Mouse (Mus musculus): ENCODE measurements around the gene Gba2. TPM values are rescaled to one million over a fixed set of nuclear protein-coding genes. Genes with fewer than 3 reads are reported as not detected.

Gene Gba2
- polyA plus RNA-seq, 1 experiment = 79.8 TPM

DNA sequence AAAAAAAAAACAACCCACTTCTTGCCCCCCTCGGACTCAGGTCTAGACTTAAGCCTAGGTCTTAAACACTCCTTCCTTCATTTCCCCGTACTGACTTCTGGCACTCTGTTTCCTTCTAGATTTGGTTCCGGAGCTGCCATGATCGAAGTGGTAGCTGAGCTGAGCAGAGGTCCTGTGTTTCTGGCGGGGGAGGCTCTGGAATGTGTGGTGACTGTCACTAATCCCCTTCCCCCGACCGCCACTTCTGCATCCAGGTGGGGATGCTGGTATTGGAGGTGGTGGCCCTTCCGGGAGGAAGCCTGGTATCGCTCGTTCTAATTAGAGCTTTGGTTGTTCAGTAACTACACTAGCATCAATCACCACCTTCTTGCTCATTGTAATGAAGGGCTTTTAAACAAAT is 583 bp upstream of the Gba2 start:
- TF ChIP-seq CTCF (IDR thresholded peaks at IDR 0.05; ENCODE audit: borderline replicate concordance, insufficient read depth, low read depth, low read length) = no peak
- no peak for TF ChIP-seq POLR2A (IDR thresholded peaks at IDR 0.05; ENCODE audit: borderline replicate concordance, insufficient read depth, low read length)
- no peaks in the 10 kb centered on the region for H3K27me3 ChIP-seq (ENCODE audit: control insufficient read depth, insufficient read depth, low read length)
- peak overlapping the region; percentile 83 for H3K4me3 ChIP-seq (replicated peaks; ENCODE audit: insufficient read depth, low read depth, low read length)
- 3% methylated on average over 10 of the region's 10 CpGs for WGBS
- no peak overlapping the region for H3K27ac ChIP-seq (ENCODE audit: insufficient read depth, low read length)
- peak in 1 of 2 experiments; percentile 23 for DNase-seq
- peaks cover 3% of the 10 kb centered on the region for H3K4me1 ChIP-seq (ENCODE audit: control insufficient read depth, insufficient read depth, low read length)

DNA sequence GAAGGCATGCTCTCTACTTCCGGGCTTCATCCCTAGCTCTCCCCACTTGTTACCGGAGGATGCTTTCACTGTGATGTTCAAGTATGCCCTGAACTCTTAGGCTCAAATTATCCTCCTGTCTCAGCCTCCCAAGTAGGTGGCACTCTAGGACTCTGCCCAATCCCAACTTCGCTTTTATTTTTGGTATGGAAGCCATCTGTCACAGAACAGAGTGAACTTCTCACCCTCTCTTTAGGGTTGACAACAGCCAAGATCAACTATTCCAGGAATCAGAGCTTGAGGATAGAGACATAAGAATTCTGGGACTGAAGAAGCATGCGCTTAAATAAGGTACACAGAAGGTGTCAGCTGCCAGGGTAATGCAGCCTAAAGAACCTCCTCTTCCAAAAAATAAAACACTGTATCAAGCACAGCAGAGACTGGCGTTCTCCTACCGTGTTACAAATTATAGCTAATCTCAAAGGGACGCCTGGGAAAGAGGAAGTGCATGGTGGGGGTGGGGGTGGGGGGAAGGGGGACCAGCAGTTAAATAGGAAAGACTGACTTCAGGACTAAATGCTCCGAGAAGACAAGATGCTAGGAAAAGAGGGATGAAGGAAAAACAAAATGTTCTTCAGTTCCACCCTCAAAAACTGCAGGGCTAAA is 1.3 kb downstream of the Gba2 start:
- no peak for DNase-seq
- WGBS = 28% methylated on average over 8 of the region's 8 CpGs

DNA sequence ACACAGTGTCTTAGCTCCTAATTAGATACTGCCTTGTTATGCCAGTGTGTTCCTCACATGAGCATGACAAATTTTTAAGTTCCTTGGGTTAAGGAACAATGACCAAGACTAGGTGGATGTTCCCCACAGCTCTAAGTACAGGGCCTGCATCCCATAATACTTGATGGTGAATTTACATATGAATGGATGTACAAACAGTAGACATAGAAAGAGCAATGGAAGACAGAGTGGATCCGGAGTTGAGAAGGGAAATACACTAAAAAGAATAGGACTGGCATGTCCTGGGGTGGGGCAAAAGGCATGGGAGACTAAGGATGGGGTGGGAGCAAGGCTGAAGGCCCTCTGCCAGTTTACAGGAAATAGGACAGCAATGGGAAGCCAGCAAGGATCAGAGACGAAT is 3.3 kb downstream of the Gba2 start:
- no peak for DNase-seq
- Histone ChIP-seq H3K4me3 (replicated peaks; ENCODE audit: insufficient read depth, low read depth, low read length) (no peak overlapping the region), H3K27me3 (ENCODE audit: control insufficient read depth, insufficient read depth, low read length) (no peaks in the 10 kb centered on the region), H3K27ac (ENCODE audit: insufficient read depth, low read length) (no peak overlapping the region), H3K4me1 (ENCODE audit: control insufficient read depth, insufficient read depth, low read length) (peaks cover 6% of the 10 kb centered on the region)
- TF ChIP-seq POLR2A (IDR thresholded peaks at IDR 0.05; ENCODE audit: borderline replicate concordance, insufficient read depth, low read length) (no peak), CTCF (IDR thresholded peaks at IDR 0.05; ENCODE audit: borderline replicate concordance, insufficient read depth, low read depth, low read length) (no peak)
- 18% methylated on average over 2 of the region's 2 CpGs for WGBS

More for the DNA sequence above, 1.3 kb downstream of the Gba2 start:
- no peak overlapping the region for H3K27ac ChIP-seq (ENCODE audit: insufficient read depth, low read length)
- no peaks in the 10 kb centered on the region for H3K27me3 ChIP-seq (ENCODE audit: control insufficient read depth, insufficient read depth, low read length)
- TF ChIP-seq POLR2A (IDR thresholded peaks at IDR 0.05; ENCODE audit: borderline replicate concordance, insufficient read depth, low read length) (no peak), CTCF (IDR thresholded peaks at IDR 0.05; ENCODE audit: borderline replicate concordance, insufficient read depth, low read depth, low read length) (no peak)
- peak overlapping the region; percentile 83 for H3K4me3 ChIP-seq (replicated peaks; ENCODE audit: insufficient read depth, low read depth, low read length)
- peaks cover 3% of the 10 kb centered on the region for H3K4me1 ChIP-seq (ENCODE audit: control insufficient read depth, insufficient read depth, low read length)

DNA sequence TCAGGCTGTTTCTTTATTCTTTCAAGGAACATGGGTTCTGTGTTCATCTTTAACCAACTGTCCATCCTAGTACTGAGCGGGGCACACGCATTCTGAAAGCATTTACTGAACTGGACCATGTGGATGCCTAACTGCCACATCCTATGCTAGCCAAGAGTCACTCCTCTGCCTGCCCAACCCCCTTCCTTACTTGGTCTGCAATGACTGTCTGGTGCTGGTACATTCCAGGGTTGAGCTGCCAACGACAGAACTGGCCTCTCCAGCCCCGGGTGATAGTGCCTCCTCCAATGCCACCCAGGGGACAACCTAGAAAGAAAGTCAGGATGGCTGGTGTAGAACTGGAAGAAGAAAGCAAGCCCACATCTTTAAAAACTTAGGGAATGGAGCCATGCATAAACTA is 5.1 kb downstream of the Gba2 start:
- H3K4me1 ChIP-seq (ENCODE audit: control insufficient read depth, insufficient read depth, low read length) = peaks cover 17% of the 10 kb centered on the region
- DNase-seq = no peak
- TF ChIP-seq CTCF (IDR thresholded peaks at IDR 0.05; ENCODE audit: borderline replicate concordance, insufficient read depth, low read depth, low read length) (no peak), POLR2A (IDR thresholded peaks at IDR 0.05; ENCODE audit: borderline replicate concordance, insufficient read depth, low read length) (no peak)
- no peak overlapping the region for H3K4me3 ChIP-seq (replicated peaks; ENCODE audit: insufficient read depth, low read depth, low read length)
- H3K27me3 ChIP-seq (ENCODE audit: control insufficient read depth, insufficient read depth, low read length) = no peaks in the 10 kb centered on the region
- WGBS = 84% methylated on average over 4 of the region's 4 CpGs
- no peak overlapping the region for H3K27ac ChIP-seq (ENCODE audit: insufficient read depth, low read length)

DNA sequence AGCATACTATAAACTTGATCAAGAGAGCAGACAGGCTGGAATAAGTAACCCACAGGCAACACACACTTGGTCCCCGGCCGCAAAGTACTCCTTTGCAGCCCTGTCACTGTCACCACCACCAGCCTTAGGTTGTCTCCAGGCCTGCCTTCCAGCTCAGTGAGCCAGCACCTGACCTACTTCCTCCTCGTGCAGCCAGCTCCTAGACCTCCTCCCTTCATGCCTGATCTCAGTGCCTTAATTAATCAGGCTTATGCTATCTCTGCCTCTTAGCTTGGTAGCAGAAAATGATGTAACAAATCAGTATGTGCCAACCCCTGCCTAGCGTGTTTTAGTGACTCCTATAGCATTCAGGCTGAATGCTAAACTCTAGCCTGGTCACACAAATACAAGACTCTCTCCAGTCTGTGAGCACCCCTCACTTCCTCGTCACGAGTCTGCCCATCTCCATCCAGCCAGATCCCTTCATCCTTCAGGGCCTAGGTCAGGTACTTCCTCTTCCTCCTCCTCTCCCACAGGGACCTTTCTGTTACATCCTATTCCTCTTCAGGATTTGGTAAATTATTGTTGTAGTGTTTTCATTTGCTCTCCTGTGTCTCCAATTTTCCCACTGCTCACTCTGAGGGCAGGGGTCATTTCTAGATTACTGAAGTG is 7.2 kb downstream of the Gba2 start:
- Histone ChIP-seq H3K27ac (ENCODE audit: insufficient read depth, low read length) (no peak overlapping the region; the same call in 1 of the 2 replicates), H3K27me3 (ENCODE audit: control insufficient read depth, insufficient read depth, low read length) (no peaks in the 10 kb centered on the region), H3K4me3 (replicated peaks; ENCODE audit: insufficient read depth, low read depth, low read length) (no peak overlapping the region), H3K4me1 (ENCODE audit: control insufficient read depth, insufficient read depth, low read length) (peaks cover 14% of the 10 kb centered on the region)
- 57% methylated on average over 6 of the region's 6 CpGs for WGBS
- TF ChIP-seq POLR2A (IDR thresholded peaks at IDR 0.05; ENCODE audit: borderline replicate concordance, insufficient read depth, low read length) = no peak
- no peak for TF ChIP-seq CTCF (IDR thresholded peaks at IDR 0.05; ENCODE audit: borderline replicate concordance, insufficient read depth, low read depth, low read length)
- no peak for DNase-seq

DNA sequence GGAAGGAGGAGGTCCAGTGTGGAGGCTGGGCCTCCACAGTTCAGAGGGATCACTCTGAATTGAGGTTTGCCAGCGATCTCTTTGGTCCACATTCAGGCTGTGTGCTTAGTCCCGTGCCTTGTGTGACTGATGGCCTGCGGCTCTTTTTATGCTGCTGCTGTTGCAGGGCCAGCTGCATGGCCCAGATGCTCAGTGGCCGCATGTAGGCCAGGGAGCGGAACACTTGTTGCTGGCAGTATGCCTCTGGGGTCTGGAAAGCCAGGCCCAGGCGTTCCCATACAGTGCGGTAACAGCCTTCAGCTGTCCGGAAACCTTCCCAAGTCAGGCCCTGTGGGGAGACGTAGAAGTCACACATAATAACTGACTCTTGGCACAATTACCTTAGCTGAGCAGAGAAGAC is 11.5 kb downstream of the Gba2 start:
- TF ChIP-seq POLR2A (IDR thresholded peaks at IDR 0.05; ENCODE audit: borderline replicate concordance, insufficient read depth, low read length) (no peak), CTCF (IDR thresholded peaks at IDR 0.05; ENCODE audit: borderline replicate concordance, insufficient read depth, low read depth, low read length) (no peak)
- Histone ChIP-seq H3K4me3 (replicated peaks; ENCODE audit: insufficient read depth, low read depth, low read length) (no peak overlapping the region), H3K4me1 (ENCODE audit: control insufficient read depth, insufficient read depth, low read length) (peaks cover 24% of the 10 kb centered on the region), H3K27me3 (ENCODE audit: control insufficient read depth, insufficient read depth, low read length) (no peaks in the 10 kb centered on the region), H3K27ac (ENCODE audit: insufficient read depth, low read length) (no peak overlapping the region)
- 85% methylated on average over 9 of the region's 9 CpGs for WGBS
- DNase-seq = no peak

DNA sequence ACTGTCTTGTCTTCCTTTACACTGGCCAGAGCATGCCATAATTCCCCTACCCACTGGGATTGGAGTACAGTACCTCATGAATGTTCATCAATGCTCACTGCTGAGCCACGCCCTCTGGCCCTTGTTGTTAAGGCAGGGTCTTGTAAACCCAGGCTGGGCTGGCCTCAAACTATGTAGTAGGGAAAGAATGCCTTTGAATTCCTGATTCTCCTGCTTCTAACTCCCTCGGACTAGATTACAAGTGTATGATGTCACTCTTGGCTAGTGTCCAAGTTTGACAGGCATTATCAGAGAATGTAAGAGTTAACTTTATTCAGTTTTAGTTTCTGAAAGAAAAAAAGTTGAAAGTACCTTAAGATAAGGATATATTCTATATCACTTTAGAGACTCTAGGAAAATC is 14.4 kb downstream of the Gba2 start:
- no peaks in the 10 kb centered on the region for H3K27me3 ChIP-seq (ENCODE audit: control insufficient read depth, insufficient read depth, low read length)
- H3K4me3 ChIP-seq (replicated peaks; ENCODE audit: insufficient read depth, low read depth, low read length) = no peak overlapping the region
- peaks cover 25% of the 10 kb centered on the region for H3K4me1 ChIP-seq (ENCODE audit: control insufficient read depth, insufficient read depth, low read length)
- WGBS = 33% methylated on average over 2 of the region's 2 CpGs
- TF ChIP-seq CTCF (IDR thresholded peaks at IDR 0.05; ENCODE audit: borderline replicate concordance, insufficient read depth, low read depth, low read length) = no peak
- TF ChIP-seq POLR2A (IDR thresholded peaks at IDR 0.05; ENCODE audit: borderline replicate concordance, insufficient read depth, low read length) = no peak
- H3K27ac ChIP-seq (ENCODE audit: insufficient read depth, low read length) = no peak overlapping the region
- no peak for DNase-seq

DNA sequence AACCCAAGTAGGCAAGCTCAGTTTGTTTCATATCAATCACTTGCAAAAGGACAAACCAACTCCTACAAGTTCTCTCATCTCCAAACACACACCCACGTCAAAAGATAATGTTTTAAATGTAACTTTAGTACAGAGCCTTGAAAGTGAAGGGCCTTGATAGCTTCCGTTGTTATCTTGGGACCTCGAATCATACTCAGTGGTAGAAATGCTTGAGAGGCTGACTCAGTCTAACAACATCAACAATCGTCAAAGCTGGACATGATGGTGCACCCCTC is 15.1 kb downstream of the Gba2 start:
- Histone ChIP-seq H3K4me3 (replicated peaks; ENCODE audit: insufficient read depth, low read depth, low read length) (peak overlapping the region; percentile 86), H3K27ac (ENCODE audit: insufficient read depth, low read length) (no peak overlapping the region), H3K27me3 (ENCODE audit: control insufficient read depth, insufficient read depth, low read length) (no peaks in the 10 kb centered on the region), H3K4me1 (ENCODE audit: control insufficient read depth, insufficient read depth, low read length) (peaks cover 19% of the 10 kb centered on the region)
- 81% methylated on average over 4 of the region's 4 CpGs for WGBS
- DNase-seq = no peak
- TF ChIP-seq CTCF (IDR thresholded peaks at IDR 0.05; ENCODE audit: borderline replicate concordance, insufficient read depth, low read depth, low read length) (no peak), POLR2A (IDR thresholded peaks at IDR 0.05; ENCODE audit: borderline replicate concordance, insufficient read depth, low read length) (no peak)

Measured in cerebellum, adult 2 months (tissue).